Mouse (Mus musculus) cerebellum, adult 2 months (tissue): Measurements from ENCODE around the gene Rtp4. TPM values are rescaled to one million over a fixed set of nuclear protein-coding genes. Genes with fewer than 3 reads are reported as not detected.

Source experiments
- DNase-seq, 2 experiments: peaks; one replicate each; pipeline ENCODE4 v3.0.0; 2021
- H3K27ac ChIP-seq: fragments of 200-500 bp; 2 replicates; pipeline ENCODE4 v1.5.1; 2012; ENCODE audit warnings: low read length, control low read depth, inconsistent platforms; ENCODE audit not compliant: insufficient read depth
- H3K27me3 ChIP-seq: fragments of 200-500 bp; 2 replicates; pipeline ENCODE4 v1.6.1; 2012; ENCODE audit warnings: inconsistent platforms, mild to moderate bottlenecking, low read length, moderate library complexity; ENCODE audit not compliant: control insufficient read depth, insufficient read depth
- H3K4me1 ChIP-seq: fragments of 200-500 bp; 2 replicates; pipeline ENCODE4 v1.6.1; 2011; ENCODE audit warnings: low read length; ENCODE audit not compliant: control insufficient read depth, insufficient read depth
- H3K4me3 ChIP-seq: fragments of 200-500 bp; replicated peaks from 2 replicates; pipeline ENCODE3; 2011; ENCODE audit warnings: mild to moderate bottlenecking, low read depth, low read length, control low read depth; ENCODE audit not compliant: insufficient read depth
- CTCF ChIP-seq: fragments of 200-500 bp; IDR thresholded peaks from 2 replicates; pipeline ENCODE4 v1.5.1; 2011; ENCODE audit warnings: low read depth, mild to moderate bottlenecking, control low read depth, low read length, moderate library complexity, borderline replicate concordance; ENCODE audit not compliant: insufficient read depth
- POLR2A ChIP-seq: fragments of 200-500 bp; IDR thresholded peaks from 2 replicates; pipeline ENCODE4 v1.6.1; 2011; ENCODE audit warnings: low read length, control low read depth, borderline replicate concordance; ENCODE audit not compliant: insufficient read depth
- WGBS: fragments of 180-500 bp; shearing (Covaris S2); methylation state at CpG from one replicate; pipeline ENCODE4 v1.1.7; 2018; 5-methylcytosine and 5-hydroxymethylcytosine counted together
- polyA plus RNA-seq: library from polyadenylated mRNA; depleted of rRNA; stranded (reverse); fragments of >200 nt; gene quantifications from 2 replicates; pipeline ENCODE4 v1.2.3, GENCODE M21; 2012

Rtp4 gene
- polyA plus RNA-seq, 1 experiment = 4.4 TPM

GRCm38 (mm10) chr16:23483292-23483691 is 36.8 kb upstream of the Rtp4 start:
- WGBS = 78% methylated on average over 10 of the region's 10 CpGs
- no peaks in the 10 kb centered on the region for H3K27me3 ChIP-seq
- no peaks in the 10 kb centered on the region for H3K4me1 ChIP-seq
- H3K4me3 ChIP-seq = no peak overlapping the region
- H3K27ac ChIP-seq = no peak overlapping the region
- TF ChIP-seq CTCF = no peak
- no peak for TF ChIP-seq POLR2A
- DNase-seq = no peak

GRCm38 (mm10) chr16:23492783-23493182 is 27.3 kb upstream of the Rtp4 start:
- WGBS = 84% methylated on average over 4 of the region's 4 CpGs
- TF ChIP-seq CTCF (no peak), POLR2A (no peak)
- H3K27me3 ChIP-seq = no peaks in the 10 kb centered on the region
- DNase-seq = no peak
- no peak overlapping the region for H3K27ac ChIP-seq
- H3K4me3 ChIP-seq = no peak overlapping the region
- no peaks in the 10 kb centered on the region for H3K4me1 ChIP-seq

GRCm38 (mm10) chr16:23496245-23496924 is 23.7 kb upstream of the Rtp4 start:
- Histone ChIP-seq H3K27me3 (no peaks in the 10 kb centered on the region), H3K27ac (no peak overlapping the region), H3K4me1 (no peaks in the 10 kb centered on the region), H3K4me3 (no peak overlapping the region)
- TF ChIP-seq POLR2A = no peak
- TF ChIP-seq CTCF = no peak
- 65% methylated on average over 8 of the region's 8 CpGs for whole genome bisulfite sequencing
- DNase-seq = no peak

- Histone ChIP-seq H3K4me1 (no peaks in the 10 kb centered on the region), H3K4me3 (no peak overlapping the region), H3K27me3 (no peaks in the 10 kb centered on the region), H3K27ac (no peak overlapping the region; the same call in 1 of the 2 replicates)
- TF ChIP-seq POLR2A (no peak), CTCF (no peak)
- WGBS = 33% methylated on average over 3 of the region's 3 CpGs
- DNase-seq = no peak
Measured at GRCm38 (mm10) chr16:23497440-23497839, 22.7 kb upstream of the Rtp4 start.

- Histone ChIP-seq H3K27ac (no peak overlapping the region), H3K27me3 (no peaks in the 10 kb centered on the region), H3K4me3 (no peak overlapping the region), H3K4me1 (no peaks in the 10 kb centered on the region)
- no peak for DNase-seq
- WGBS = 74% methylated on average over 1 of the region's 1 CpGs
- no peak for TF ChIP-seq POLR2A
- no peak for TF ChIP-seq CTCF
Measured at GRCm38 (mm10) chr16:23497881-23498280, 22.2 kb upstream of the Rtp4 start.

- Histone ChIP-seq H3K27ac (no peak overlapping the region), H3K27me3 (no peaks in the 10 kb centered on the region), H3K4me1 (no peaks in the 10 kb centered on the region), H3K4me3 (no peak overlapping the region)
- TF ChIP-seq CTCF (no peak), POLR2A (no peak)
- no peak for DNase-seq
- 60% methylated on average over 7 of the region's 7 CpGs for WGBS
Measured at GRCm38 (mm10) chr16:23498691-23499131, 21.4 kb upstream of the Rtp4 start.

GRCm38 (mm10) chr16:23500558-23500957 is 19.5 kb upstream of the Rtp4 start:
- H3K27me3 ChIP-seq = no peaks in the 10 kb centered on the region
- TF ChIP-seq CTCF (no peak), POLR2A (no peak)
- no peaks in the 10 kb centered on the region for H3K4me1 ChIP-seq
- no peak overlapping the region for H3K4me3 ChIP-seq
- DNase-seq = no peak
- WGBS = 78% methylated on average over 5 of the region's 5 CpGs
- no peak overlapping the region for H3K27ac ChIP-seq

- Histone ChIP-seq H3K27ac (no peak overlapping the region), H3K4me1 (no peaks in the 10 kb centered on the region), H3K27me3 (no peaks in the 10 kb centered on the region), H3K4me3 (no peak overlapping the region)
- TF ChIP-seq CTCF (no peak), POLR2A (no peak)
- WGBS = 84% methylated on average over 2 of the region's 2 CpGs
- DNase-seq = no peak
Measured at GRCm38 (mm10) chr16:23501288-23501687, 18.8 kb upstream of the Rtp4 start.

GRCm38 (mm10) chr16:23502478-23502877 is 17.6 kb upstream of the Rtp4 start:
- 70% methylated on average over 3 of the region's 3 CpGs for WGBS
- H3K27me3 ChIP-seq = no peaks in the 10 kb centered on the region
- DNase-seq = no peak
- H3K4me1 ChIP-seq = no peaks in the 10 kb centered on the region
- TF ChIP-seq POLR2A = no peak
- TF ChIP-seq CTCF = no peak
- H3K4me3 ChIP-seq = no peak overlapping the region
- H3K27ac ChIP-seq = no peak overlapping the region
